Mouse (Mus musculus) neural tube, embryonic 14.5 days (tissue): ENCODE measurements at regions not wholly inside any gene's neighbourhood (a gene's known extent, or its start where the extent isn't known, plus 50 kb on each side); places are given as distances from the start of the nearest gene placed in this dataset.

Experiments
- ATAC-seq: fragments of 200-750 bp; cut with Nextera tagmentation; 2 replicates; pipeline ENCODE4 v1.8.0; 2017; ENCODE audit warnings: low read depth, mild to moderate bottlenecking, moderate TSS enrichment, moderate library complexity
- H3K27ac ChIP-seq: fragments of 300-500 bp; sonication (generic); 2 replicates; pipeline ENCODE4 v1.5.1; 2014; ENCODE audit warnings: low read depth, mild to moderate bottlenecking, control low read depth, low read length, moderate library complexity, mixed read lengths
- H3K27me3 ChIP-seq: fragments of 300-500 bp; sonication (generic); 2 replicates; pipeline ENCODE4 v1.6.1; 2014; ENCODE audit warnings: low read length; ENCODE audit not compliant: control insufficient read depth, insufficient read depth
- H3K36me3 ChIP-seq: fragments of 300-500 bp; sonication (generic); 2 replicates; pipeline ENCODE4 v1.6.1; 2014; ENCODE audit warnings: low read length, mixed read lengths; ENCODE audit not compliant: control insufficient read depth, insufficient read depth
- H3K4me1 ChIP-seq: fragments of 300-500 bp; sonication (generic); 2 replicates; pipeline ENCODE4 v1.6.1; 2014; ENCODE audit warnings: low read length; ENCODE audit not compliant: control insufficient read depth, insufficient read depth
- H3K4me2 ChIP-seq: fragments of 300-500 bp; sonication (generic); 2 replicates; pipeline ENCODE4 v1.6.1; 2014; ENCODE audit warnings: mild to moderate bottlenecking, low read depth, low read length, control low read depth
- H3K4me3 ChIP-seq: fragments of 300-500 bp; sonication (generic); 2 replicates; pipeline ENCODE4 v1.5.1; 2014; ENCODE audit warnings: low read depth, low read length, control low read depth, mixed read lengths
- H3K9ac ChIP-seq: fragments of 300-500 bp; sonication (generic); replicated peaks from 2 replicates; pipeline ENCODE4 v1.6.1; 2014; ENCODE audit warnings: low read depth, mild to moderate bottlenecking, control low read depth, low read length, mixed read lengths
- H3K9me3 ChIP-seq: fragments of 300-500 bp; sonication (generic); 2 replicates; pipeline ENCODE4 v1.6.1; 2016; ENCODE audit warnings: low read length; ENCODE audit not compliant: control insufficient read depth
- WGBS: fragments of 180-500 bp; shearing (Covaris S2); extraction: QIAGEN DNeasy Blood & Tissue Kit; methylation state at CpG from one replicate; pipeline ENCODE4 v1.1.7; 2014; 5-methylcytosine and 5-hydroxymethylcytosine counted together

DNA sequence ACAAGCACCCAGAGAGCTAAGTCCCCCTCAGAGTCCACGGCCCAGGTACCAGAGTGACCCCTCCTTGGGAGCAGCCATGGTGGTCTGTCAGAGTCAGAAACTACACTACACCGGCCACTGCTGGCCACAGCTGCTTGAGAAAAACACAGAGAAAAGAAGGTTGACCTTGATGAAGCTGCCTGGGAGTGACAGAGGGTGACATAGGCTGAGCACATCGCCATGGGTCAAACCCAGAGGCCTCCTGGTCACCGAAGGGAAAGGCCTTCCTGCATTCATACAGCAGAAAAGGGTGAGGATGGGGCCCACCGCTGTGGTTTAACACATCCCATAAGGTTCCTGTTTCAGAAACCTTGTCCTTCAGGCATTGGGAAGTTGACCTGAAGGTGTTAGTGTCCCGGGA is 153.0 kb downstream of the Setd4 start:
- no peak overlapping the region for H3K4me2 ChIP-seq
- H3K9me3 ChIP-seq = no peaks in the 10 kb centered on the region
- no peaks in the 10 kb centered on the region for H3K36me3 ChIP-seq
- ATAC-seq = no peak
- 81% methylated on average over 6 of the region's 6 CpGs for WGBS
- H3K27me3 ChIP-seq = no peaks in the 10 kb centered on the region
- no peak overlapping the region for H3K27ac ChIP-seq
- no peaks in the 10 kb centered on the region for H3K4me1 ChIP-seq
- H3K9ac ChIP-seq = no peak overlapping the region
- H3K4me3 ChIP-seq = no peak overlapping the region

DNA sequence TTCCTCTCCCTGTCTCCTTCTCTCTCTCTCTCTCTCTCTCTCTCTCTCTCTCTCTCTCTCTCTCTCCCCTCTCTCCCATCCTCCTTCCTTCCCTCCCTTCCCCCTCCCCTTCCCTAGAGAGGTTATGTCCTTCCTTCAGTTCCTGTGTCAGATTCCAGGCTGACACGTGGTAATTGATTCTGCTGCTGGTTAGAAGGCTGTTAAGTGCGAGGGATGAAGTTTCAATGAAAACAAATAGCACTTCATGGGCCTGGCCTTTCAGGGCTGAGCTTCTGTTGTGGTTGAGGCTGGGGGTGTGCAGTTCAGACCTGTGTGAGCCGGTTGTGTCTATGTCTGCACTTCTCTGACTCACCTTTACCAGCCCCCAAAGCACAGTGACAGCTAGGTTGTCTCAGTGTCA is 153.9 kb downstream of the Setd4 start:
- H3K36me3 ChIP-seq = no peaks in the 10 kb centered on the region

GRCm38 (mm10) chr16:93448124-93448523 is 155.7 kb downstream of the Setd4 start:
- no peak overlapping the region for H3K9ac ChIP-seq
- H3K27me3 ChIP-seq = no peaks in the 10 kb centered on the region
- H3K27ac ChIP-seq = no peak overlapping the region
- ATAC-seq = no peak
- no peaks in the 10 kb centered on the region for H3K9me3 ChIP-seq
- WGBS = 86% methylated on average over 10 of the region's 10 CpGs
- H3K36me3 ChIP-seq = no peaks in the 10 kb centered on the region
- no peak overlapping the region for H3K4me3 ChIP-seq
- no peaks in the 10 kb centered on the region for H3K4me1 ChIP-seq
- H3K4me2 ChIP-seq = no peak overlapping the region

More for the DNA sequence above, 153.9 kb downstream of the Setd4 start:
- no peak for ATAC-seq
- Histone ChIP-seq H3K27ac (no peak overlapping the region), H3K9ac (no peak overlapping the region), H3K27me3 (no peaks in the 10 kb centered on the region), H3K9me3 (no peaks in the 10 kb centered on the region), H3K4me2 (no peak overlapping the region), H3K4me3 (no peak overlapping the region), H3K4me1 (no peaks in the 10 kb centered on the region)
- 17% methylated on average over 3 of the region's 3 CpGs for WGBS

DNA sequence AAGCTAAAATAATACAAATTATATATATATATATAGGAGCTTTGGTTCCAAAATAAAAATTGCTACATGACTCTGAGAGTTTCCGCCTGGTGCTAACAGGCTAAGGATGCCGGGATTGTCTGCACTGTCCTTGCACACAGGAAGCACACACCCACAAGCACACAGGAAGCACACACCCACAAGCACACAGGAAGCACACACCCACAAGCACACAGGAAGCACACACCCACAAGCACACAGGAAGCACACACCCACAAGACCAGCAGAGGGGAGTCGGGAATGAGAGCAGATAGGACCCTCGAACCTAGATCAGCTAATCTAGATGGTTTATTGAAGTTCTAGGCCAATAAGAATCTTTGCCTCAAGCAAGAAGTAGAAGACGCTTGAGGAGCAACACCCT is 156.9 kb downstream of the Setd4 start:
- 93% methylated on average over 5 of the region's 5 CpGs for WGBS

GRCm38 (mm10) chr16:93446206-93446605 is 157.7 kb downstream of the Setd4 start:
- Histone ChIP-seq H3K9me3 (no peaks in the 10 kb centered on the region), H3K4me3 (no peak overlapping the region), H3K4me2 (no peak overlapping the region), H3K36me3 (no peaks in the 10 kb centered on the region), H3K27me3 (no peaks in the 10 kb centered on the region), H3K9ac (no peak overlapping the region), H3K4me1 (no peaks in the 10 kb centered on the region), H3K27ac (no peak overlapping the region)
- 78% methylated on average over 13 of the region's 13 CpGs for WGBS
- no peak for ATAC-seq

More for the DNA sequence above, 156.9 kb downstream of the Setd4 start:
- Histone ChIP-seq H3K27me3 (no peaks in the 10 kb centered on the region), H3K4me2 (no peak overlapping the region), H3K9me3 (no peaks in the 10 kb centered on the region), H3K9ac (no peak overlapping the region), H3K4me3 (no peak overlapping the region), H3K36me3 (no peaks in the 10 kb centered on the region), H3K27ac (no peak overlapping the region), H3K4me1 (no peaks in the 10 kb centered on the region)
- no peak for ATAC-seq

- Histone ChIP-seq H3K27me3 (no peaks in the 10 kb centered on the region), H3K9me3 (no peaks in the 10 kb centered on the region), H3K4me2 (no peak overlapping the region), H3K27ac (no peak overlapping the region), H3K4me1 (no peaks in the 10 kb centered on the region), H3K4me3 (no peak overlapping the region), H3K36me3 (no peaks in the 10 kb centered on the region), H3K9ac (no peak overlapping the region)
- 53% methylated on average over 11 of the region's 11 CpGs for WGBS
- no peak for ATAC-seq
These were observed 161.0 kb downstream of the Setd4 start for GRCm38 (mm10) chr16:93442837-93443236.

DNA sequence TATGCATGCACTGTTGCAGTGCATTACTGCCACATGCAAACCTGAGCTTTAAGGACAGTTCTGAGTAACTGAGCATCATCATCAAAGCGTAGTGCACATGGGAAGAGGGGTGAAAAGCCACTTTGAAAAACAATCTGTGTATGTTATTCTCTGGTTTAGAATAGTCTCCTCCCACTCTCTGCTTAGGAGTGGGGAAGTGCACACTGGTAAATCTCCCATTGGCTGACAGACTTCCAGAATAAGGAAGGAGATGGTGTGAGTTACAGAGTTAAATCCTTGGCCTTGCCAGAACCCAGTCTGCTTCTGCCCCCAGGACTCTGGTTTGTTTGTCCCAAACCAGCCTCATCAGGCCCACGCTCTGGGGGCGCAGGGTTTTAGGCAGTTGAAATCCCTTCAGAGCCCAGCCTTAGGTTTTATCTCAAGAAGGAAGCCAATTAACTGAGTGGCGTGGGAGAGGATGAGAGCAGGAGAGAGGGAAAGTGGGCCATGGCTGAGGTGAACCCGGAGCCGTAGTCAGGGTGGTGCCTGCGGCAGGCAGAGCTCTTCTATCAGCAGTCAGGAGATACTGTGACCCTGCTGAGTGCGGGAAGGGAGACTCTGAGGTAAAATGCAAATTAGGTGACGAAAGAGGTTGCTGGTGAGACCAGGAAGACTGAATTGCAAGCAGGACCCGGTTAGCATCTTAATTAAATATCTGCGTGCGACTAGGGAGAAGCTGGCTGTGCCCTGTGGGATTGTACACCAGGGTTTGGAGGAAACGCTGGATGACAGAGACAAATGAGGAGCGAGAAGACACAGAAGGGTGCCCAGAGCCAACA is 166.0 kb downstream of the Setd4 start:
- no peak for ATAC-seq
- WGBS = 21% methylated on average over 14 of the region's 14 CpGs

DNA sequence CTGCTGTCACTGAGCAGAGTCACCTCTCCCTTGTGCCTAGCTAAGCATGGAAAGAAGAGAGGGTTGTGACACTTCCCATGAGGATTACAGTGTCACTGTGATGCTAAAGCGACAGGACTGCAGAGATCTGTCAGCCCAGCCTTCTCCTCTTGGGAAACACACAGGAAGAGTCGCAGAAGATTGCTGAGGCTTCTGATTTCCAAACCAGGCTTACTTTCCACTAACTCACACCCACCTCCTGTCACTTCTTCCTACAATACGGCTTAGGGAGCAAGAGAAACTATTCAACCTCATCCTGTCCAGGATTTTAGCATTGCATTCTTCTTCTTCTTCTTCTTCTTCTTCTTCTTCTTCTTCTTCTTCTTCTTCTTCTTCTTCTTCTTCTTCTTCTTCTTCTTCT is 167.1 kb downstream of the Setd4 start:
- no peak overlapping the region for H3K27ac ChIP-seq
- 63% methylated on average over 3 of the region's 3 CpGs for WGBS
- H3K27me3 ChIP-seq = no peaks in the 10 kb centered on the region
- no peak overlapping the region for H3K4me3 ChIP-seq
- H3K36me3 ChIP-seq = no peaks in the 10 kb centered on the region
- H3K9me3 ChIP-seq = no peaks in the 10 kb centered on the region
- ATAC-seq = no peak
- no peak overlapping the region for H3K4me2 ChIP-seq
- no peak overlapping the region for H3K9ac ChIP-seq
- no peaks in the 10 kb centered on the region for H3K4me1 ChIP-seq

More for the DNA sequence above, 166.0 kb downstream of the Setd4 start:
- H3K27ac ChIP-seq = no peak overlapping the region
- H3K9ac ChIP-seq = no peak overlapping the region
- H3K36me3 ChIP-seq = no peaks in the 10 kb centered on the region
- H3K4me1 ChIP-seq = no peaks in the 10 kb centered on the region
- H3K27me3 ChIP-seq = no peaks in the 10 kb centered on the region
- no peak overlapping the region for H3K4me3 ChIP-seq
- H3K9me3 ChIP-seq = no peaks in the 10 kb centered on the region
- H3K4me2 ChIP-seq = no peak overlapping the region

- Histone ChIP-seq H3K27ac (no peak overlapping the region), H3K9me3 (no peaks in the 10 kb centered on the region), H3K4me3 (no peak overlapping the region), H3K36me3 (no peaks in the 10 kb centered on the region), H3K4me2 (no peak overlapping the region), H3K9ac (no peak overlapping the region), H3K27me3 (no peaks in the 10 kb centered on the region), H3K4me1 (no peaks in the 10 kb centered on the region)
- no peak for ATAC-seq
- whole genome bisulfite sequencing = 78% methylated on average over 5 of the region's 5 CpGs
These were observed 172.5 kb downstream of the Setd4 start for GRCm38 (mm10) chr16:93431316-93431715.
